Mouse (Mus musculus): ENCODE results near the gene Cryba4.

GRCm38 (mm10) chr5:112217031-112217430 lies 35.3 kb downstream of the Cryba4 start:
- no peak for TF ChIP-seq POLR2A (IDR thresholded peaks at IDR 0.05; ENCODE audit: control insufficient read depth, low read depth, low read length)
- no peak for TF ChIP-seq CTCF (IDR thresholded peaks at IDR 0.05; ENCODE audit: control insufficient read depth, insufficient read depth, insufficient replicate concordance, low read depth, low read length)
